Mouse (Mus musculus): ENCODE results near the gene Psen2.

- no peak for TF ChIP-seq CTCF (IDR thresholded peaks at IDR 0.05; ENCODE audit: low read depth, low read length)
- no peak for TF ChIP-seq GATA2 (IDR thresholded peaks at IDR 0.05; ENCODE audit: borderline replicate concordance, low read depth, low read length)
Measured at GRCm38 (mm10) chr1:180216541-180217276, 46.5 kb downstream of the Psen2 start.

Measured in G1E (cell line).